Mouse (Mus musculus): Measurements from ENCODE around the gene Gldc. TPM values are rescaled to one million over a fixed set of nuclear protein-coding genes. Genes with fewer than 3 reads are reported as not detected.

Gene Gldc
- total and polyA plus RNA-seq, 3 experiments, result 0.11 TPM; not detected in 2

DNA sequence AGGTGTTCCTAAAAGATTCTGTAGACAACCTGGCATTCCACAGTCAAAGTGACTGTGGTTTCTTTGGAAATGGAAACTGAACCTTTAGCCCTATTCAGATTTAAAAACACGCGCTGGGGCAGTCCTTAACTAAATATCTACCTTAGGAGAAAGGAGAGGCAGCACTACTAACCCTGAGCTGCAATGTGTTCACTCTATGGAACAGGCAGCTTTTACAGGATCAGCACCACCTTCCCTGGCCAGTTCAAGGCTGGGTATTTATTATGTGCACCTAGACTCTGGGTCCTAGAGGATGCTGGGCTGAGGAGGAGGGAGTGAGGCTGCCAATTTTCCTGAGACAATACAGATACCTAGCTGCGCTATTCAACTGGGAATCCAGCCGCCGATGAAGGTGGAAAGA, 59.6 kb downstream of the Gldc start:
- Histone ChIP-seq H3K36me3 (replicated peaks) (no peaks in the 10 kb centered on the region), H3K9me3 (replicated peaks) (no peaks in the 10 kb centered on the region), H3K4me1 (ENCODE audit: insufficient read depth, low read depth, low read length) (no peaks in the 10 kb centered on the region), H3K27me3 (ENCODE audit: insufficient read depth, low read length) (peaks cover 7% of the 10 kb centered on the region), H3K4me3 (ENCODE audit: low read depth, low read length) (no peak overlapping the region)
- DNase-seq (ENCODE audit: low spot score) (no peak), ATAC-seq (ENCODE audit: extremely low read depth, insufficient number of reproducible peaks, low FRiP score, poor library complexity, severe bottlenecking) (no peak)
- TF ChIP-seq CTCF (IDR thresholded peaks at IDR 0.05; ENCODE audit: low read depth, low read length), result no peak
- no peak for TF ChIP-seq POLR2AphosphoS5 (IDR thresholded peaks at IDR 0.05; ENCODE audit: insufficient replicate concordance, low read depth, low read length)
- TF ChIP-seq GATA1 (IDR thresholded peaks at IDR 0.05; ENCODE audit: borderline replicate concordance, low read length), result no peak
- TF ChIP-seq TAL1 (conservative IDR thresholded peaks at IDR 0.05; ENCODE audit: low read depth, low read length), result no peak
- no peak for TF ChIP-seq GATA2 (IDR thresholded peaks at IDR 0.05; ENCODE audit: borderline replicate concordance, low read depth, low read length)

DNA sequence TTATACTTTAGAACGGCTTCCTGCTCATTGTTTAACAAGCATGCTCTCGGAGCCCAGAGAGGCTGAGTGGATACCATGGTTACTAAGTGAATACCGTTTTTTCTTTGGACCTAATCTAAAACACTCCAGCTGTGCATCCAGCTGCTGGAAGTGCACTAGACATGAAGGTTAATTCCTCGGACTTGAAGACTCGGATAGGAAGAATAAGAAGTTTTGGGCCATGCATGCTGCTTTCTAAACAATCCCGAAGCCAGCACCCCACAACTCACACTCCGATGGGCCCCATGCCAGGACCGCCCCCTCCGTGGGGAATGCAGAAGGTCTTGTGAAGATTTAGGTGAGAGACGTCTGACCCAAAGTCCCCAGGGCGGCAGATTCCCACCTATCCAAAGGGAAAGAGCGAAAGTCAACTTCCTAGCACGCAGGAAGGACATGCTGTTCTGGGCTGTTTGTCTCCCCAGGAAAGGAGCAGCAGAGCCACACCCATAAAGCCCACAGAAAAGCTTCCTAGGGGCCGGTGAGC, 60.2 kb downstream of the Gldc start:
- peaks cover 7% of the 10 kb centered on the region for H3K27me3 ChIP-seq (ENCODE audit: insufficient read depth, low read length)
- no peaks in the 10 kb centered on the region for H3K4me1 ChIP-seq (ENCODE audit: insufficient read depth, low read depth, low read length)
- H3K4me3 ChIP-seq (ENCODE audit: low read depth, low read length), result no peak overlapping the region
- H3K9me3 ChIP-seq (replicated peaks), result no peaks in the 10 kb centered on the region
- ATAC-seq (ENCODE audit: extremely low read depth, insufficient number of reproducible peaks, low FRiP score, poor library complexity, severe bottlenecking) (no peak), DNase-seq (ENCODE audit: low spot score) (no peak)
- no peaks in the 10 kb centered on the region for H3K36me3 ChIP-seq (replicated peaks)
- TF ChIP-seq POLR2AphosphoS5 (IDR thresholded peaks at IDR 0.05; ENCODE audit: insufficient replicate concordance, low read depth, low read length), result no peak
- no peak for TF ChIP-seq GATA1 (IDR thresholded peaks at IDR 0.05; ENCODE audit: borderline replicate concordance, low read length)
- no peak for TF ChIP-seq TAL1 (conservative IDR thresholded peaks at IDR 0.05; ENCODE audit: low read depth, low read length)
- TF ChIP-seq CTCF (IDR thresholded peaks at IDR 0.05; ENCODE audit: low read depth, low read length), result no peak
- no peak for TF ChIP-seq GATA2 (IDR thresholded peaks at IDR 0.05; ENCODE audit: borderline replicate concordance, low read depth, low read length)

DNA sequence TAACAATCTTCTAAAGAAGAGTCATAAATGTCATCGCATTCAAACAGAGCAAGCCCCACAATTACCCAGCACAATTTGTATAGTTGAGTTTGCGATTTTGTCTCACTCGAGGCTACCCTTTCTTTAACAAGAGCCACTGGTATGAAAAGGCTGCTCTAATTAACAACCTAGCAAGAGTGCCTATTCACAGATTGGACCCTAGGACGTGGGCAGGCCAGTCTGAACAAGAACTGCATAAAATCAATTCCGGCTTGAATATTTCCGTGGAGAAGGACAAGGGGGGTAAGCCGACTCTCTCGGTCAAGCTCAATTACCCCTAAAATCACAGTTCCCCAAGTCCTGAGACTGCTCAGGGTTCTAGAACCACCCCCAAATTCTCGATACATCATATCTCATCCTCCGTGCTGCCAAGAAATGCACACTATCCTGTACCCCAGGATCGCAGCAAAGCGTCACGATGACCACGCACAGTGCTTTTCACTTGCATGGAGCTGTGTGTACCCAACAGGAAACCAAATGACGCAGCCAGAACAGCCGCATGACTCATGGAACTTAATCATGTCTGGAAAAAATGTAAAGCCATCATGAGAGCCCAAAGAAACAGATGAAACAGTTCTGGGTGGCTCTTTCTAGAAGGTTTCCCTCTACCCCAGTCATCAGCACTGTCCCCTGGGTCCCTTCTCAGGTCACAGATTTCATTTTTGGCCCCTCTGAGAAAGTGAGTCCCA, 62.1 kb downstream of the Gldc start:
- TF ChIP-seq CTCF (IDR thresholded peaks at IDR 0.05; ENCODE audit: low read depth, low read length) (no peak), POLR2AphosphoS5 (IDR thresholded peaks at IDR 0.05; ENCODE audit: insufficient replicate concordance, low read depth, low read length) (no peak), TAL1 (conservative IDR thresholded peaks at IDR 0.05; ENCODE audit: low read depth, low read length) (no peak), GATA1 (IDR thresholded peaks at IDR 0.05; ENCODE audit: borderline replicate concordance, low read length) (no peak), GATA2 (IDR thresholded peaks at IDR 0.05; ENCODE audit: borderline replicate concordance, low read depth, low read length) (no peak)
- no peak overlapping the region for H3K4me3 ChIP-seq (ENCODE audit: low read depth, low read length)
- H3K36me3 ChIP-seq (replicated peaks), result no peaks in the 10 kb centered on the region
- H3K27me3 ChIP-seq (ENCODE audit: insufficient read depth, low read length), result peaks cover 8% of the 10 kb centered on the region
- H3K4me1 ChIP-seq (ENCODE audit: insufficient read depth, low read depth, low read length), result no peaks in the 10 kb centered on the region
- no peak for DNase-seq (ENCODE audit: low spot score)
- ATAC-seq (ENCODE audit: extremely low read depth, insufficient number of reproducible peaks, low FRiP score, poor library complexity, severe bottlenecking), result no peak
- no peaks in the 10 kb centered on the region for H3K9me3 ChIP-seq (replicated peaks)

DNA sequence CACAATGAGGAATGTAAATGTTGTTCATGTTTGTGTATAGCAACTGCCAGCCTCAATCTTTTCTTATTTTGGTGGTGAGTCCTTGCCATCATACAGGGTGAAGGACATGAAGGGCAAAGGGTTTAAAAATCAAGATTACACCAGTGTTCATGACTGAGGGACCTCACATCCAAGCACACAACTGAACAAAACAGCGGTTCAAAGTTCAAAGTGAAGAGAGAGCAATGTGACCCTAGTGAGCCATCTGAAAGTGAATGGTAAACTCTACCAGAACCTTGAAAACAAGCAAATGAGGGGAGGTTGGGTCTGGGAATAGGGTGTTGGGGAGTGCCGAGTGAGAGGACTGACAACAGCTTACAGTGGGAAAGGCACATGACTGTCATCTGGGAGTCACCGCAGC, 63.8 kb downstream of the Gldc start:
- DNase-seq (ENCODE audit: low spot score), result no peak
- Histone ChIP-seq H3K9me3 (replicated peaks) (no peaks in the 10 kb centered on the region), H3K36me3 (replicated peaks) (no peaks in the 10 kb centered on the region), H3K4me1 (ENCODE audit: insufficient read depth, low read depth, low read length) (no peaks in the 10 kb centered on the region), H3K4me3 (ENCODE audit: low read depth, low read length) (no peak overlapping the region), H3K27me3 (ENCODE audit: insufficient read depth, low read length) (peaks cover 8% of the 10 kb centered on the region)
- TF ChIP-seq POLR2AphosphoS5 (IDR thresholded peaks at IDR 0.05; ENCODE audit: insufficient replicate concordance, low read depth, low read length) (no peak), GATA2 (IDR thresholded peaks at IDR 0.05; ENCODE audit: borderline replicate concordance, low read depth, low read length) (no peak), CTCF (IDR thresholded peaks at IDR 0.05; ENCODE audit: low read depth, low read length) (no peak), GATA1 (IDR thresholded peaks at IDR 0.05; ENCODE audit: borderline replicate concordance, low read length) (no peak), TAL1 (conservative IDR thresholded peaks at IDR 0.05; ENCODE audit: low read depth, low read length) (no peak)
- ATAC-seq (ENCODE audit: extremely low read depth, insufficient number of reproducible peaks, low FRiP score, poor library complexity, severe bottlenecking), result no peak

DNA sequence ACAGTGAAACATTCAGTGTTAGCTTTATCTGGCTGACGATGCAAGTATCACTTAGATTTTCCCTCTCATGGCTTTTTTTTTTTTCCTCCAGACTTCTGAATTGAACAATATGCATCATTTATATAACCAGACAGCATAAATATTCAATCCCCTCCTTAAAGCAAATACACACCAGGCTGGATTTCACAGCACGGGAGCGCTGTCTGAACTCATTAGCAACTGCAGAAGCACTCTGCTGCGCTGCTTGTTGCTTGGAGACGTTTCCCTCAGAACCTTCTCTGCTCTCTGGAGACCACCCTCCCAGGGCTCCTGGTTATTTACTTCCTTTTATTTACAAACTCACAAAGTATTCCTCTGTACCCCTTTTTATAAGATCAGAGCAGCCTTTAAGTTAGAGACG, 66.1 kb downstream of the Gldc start:
- no peaks in the 10 kb centered on the region for H3K4me1 ChIP-seq (ENCODE audit: insufficient read depth, low read depth, low read length)
- no peak overlapping the region for H3K4me3 ChIP-seq (ENCODE audit: low read depth, low read length)
- H3K27me3 ChIP-seq (ENCODE audit: insufficient read depth, low read length), result peaks cover 8% of the 10 kb centered on the region
- no peaks in the 10 kb centered on the region for H3K36me3 ChIP-seq (replicated peaks)
- no peak for ATAC-seq (ENCODE audit: extremely low read depth, insufficient number of reproducible peaks, low FRiP score, poor library complexity, severe bottlenecking)
- H3K9me3 ChIP-seq (replicated peaks), result no peaks in the 10 kb centered on the region
- TF ChIP-seq GATA2 (IDR thresholded peaks at IDR 0.05; ENCODE audit: borderline replicate concordance, low read depth, low read length) (no peak), GATA1 (IDR thresholded peaks at IDR 0.05; ENCODE audit: borderline replicate concordance, low read length) (no peak), CTCF (IDR thresholded peaks at IDR 0.05; ENCODE audit: low read depth, low read length) (no peak), TAL1 (conservative IDR thresholded peaks at IDR 0.05; ENCODE audit: low read depth, low read length) (no peak), POLR2AphosphoS5 (IDR thresholded peaks at IDR 0.05; ENCODE audit: insufficient replicate concordance, low read depth, low read length) (no peak)
- no peak for DNase-seq (ENCODE audit: low spot score)

DNA sequence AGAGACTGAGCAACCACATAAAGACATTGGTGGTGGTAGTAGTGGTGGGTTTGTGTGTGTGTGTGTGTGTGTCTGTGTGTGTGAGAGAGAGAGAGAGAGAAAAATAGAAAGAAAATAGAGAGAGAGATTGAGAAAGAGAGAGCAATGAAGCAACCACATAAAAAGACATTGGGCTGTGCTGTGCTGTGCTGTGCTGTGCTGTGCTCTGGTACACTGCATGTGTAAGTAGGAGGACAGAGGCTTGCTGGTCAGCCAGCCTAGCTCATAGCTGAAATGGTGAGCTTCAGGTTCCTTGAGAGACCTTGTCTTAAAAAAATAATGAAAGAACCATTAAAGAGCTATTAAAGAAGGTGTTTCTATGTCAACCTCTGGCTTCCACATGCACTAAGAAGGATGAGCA, 66.6 kb downstream of the Gldc start:
- no peak for TF ChIP-seq GATA1 (IDR thresholded peaks at IDR 0.05; ENCODE audit: borderline replicate concordance, low read length)
- no peak for TF ChIP-seq CTCF (IDR thresholded peaks at IDR 0.05; ENCODE audit: low read depth, low read length)
- TF ChIP-seq GATA2 (IDR thresholded peaks at IDR 0.05; ENCODE audit: borderline replicate concordance, low read depth, low read length), result no peak
- no peak for TF ChIP-seq POLR2AphosphoS5 (IDR thresholded peaks at IDR 0.05; ENCODE audit: insufficient replicate concordance, low read depth, low read length)
- no peak for TF ChIP-seq TAL1 (conservative IDR thresholded peaks at IDR 0.05; ENCODE audit: low read depth, low read length)
- no peak overlapping the region for H3K4me3 ChIP-seq (ENCODE audit: low read depth, low read length)
- peaks cover 11% of the 10 kb centered on the region for H3K27me3 ChIP-seq (ENCODE audit: insufficient read depth, low read length)
- H3K36me3 ChIP-seq (replicated peaks), result no peaks in the 10 kb centered on the region
- H3K9me3 ChIP-seq (replicated peaks), result no peaks in the 10 kb centered on the region
- no peaks in the 10 kb centered on the region for H3K4me1 ChIP-seq (ENCODE audit: insufficient read depth, low read depth, low read length)
- ATAC-seq (ENCODE audit: extremely low read depth, insufficient number of reproducible peaks, low FRiP score, poor library complexity, severe bottlenecking), result no peak
- DNase-seq (ENCODE audit: low spot score), result no peak

Measured in G1E (cell line).